28 mouse cellular contexts compared by ENCODE assay signal in genomic region chr7:115747541-115747940, GRCm38 (mm10).
DNase-seq lines count a peak whose midpoint lies in the region; ATAC-seq and TF ChIP-seq lines count a peak whose summit lies in the region.
"Had no signal": no experiment of that assay in that cellular context is flagged by ENCODE, and none has a peak within 500 bp of the region (broad histone marks: within the 10 kb centered on the region; RNA-seq: fewer than 3 reads in every experiment).

No protein-coding gene starts in this region.

- no peak overlapping the region for H3K4me3 ChIP-seq in limb, embryonic 13.5 days
- no peak overlapping the region for H3K4me3 ChIP-seq in limb, embryonic 10.5 days
- H3K4me3 ChIP-seq in embryonic facial prominence, embryonic 14.5 days (ENCODE audit: low read depth, low read length): no peak overlapping the region
- H3K4me3 ChIP-seq in liver, embryonic 12.5 days: no peak overlapping the region
- H3K4me3 ChIP-seq: embryonic facial prominence, embryonic 15.5 days; kidney, embryonic 15.5 days; left cerebral cortex, adult 2 months; limb, embryonic 15.5 days; myocyte; neural tube, embryonic 12.5 days had no signal

- WGBS in limb, embryonic 13.5 days: 67% methylated on average over 7 of the region's 7 CpGs
- WGBS in limb, embryonic 10.5 days: 78% methylated on average over 7 of the region's 7 CpGs
- WGBS in embryonic facial prominence, embryonic 14.5 days: 63% methylated on average over 7 of the region's 7 CpGs
- WGBS in liver, embryonic 12.5 days (ENCODE audit: insufficient replicate concordance): 86% methylated on average over 7 of the region's 7 CpGs

- TF ChIP-seq CTCF in brain, embryonic 14.5 days (IDR thresholded peaks at IDR 0.05; ENCODE audit: borderline replicate concordance, extremely low read depth, insufficient read depth, insufficient read length): no peak

- H3K27ac ChIP-seq in limb, embryonic 13.5 days: no peak overlapping the region
- H3K27ac ChIP-seq in limb, embryonic 10.5 days: no peak overlapping the region
- H3K27ac ChIP-seq in embryonic facial prominence, embryonic 14.5 days (replicated peaks; ENCODE audit: low read depth, low read length): no peak overlapping the region
- H3K27ac ChIP-seq in liver, embryonic 12.5 days: no peak overlapping the region
- H3K27ac ChIP-seq: embryonic facial prominence, embryonic 15.5 days; kidney, embryonic 15.5 days; left cerebral cortex, adult 2 months; limb, embryonic 15.5 days; liver, embryonic 14.5 days; neural tube, embryonic 12.5 days had no signal

- H3K27me3 ChIP-seq in limb, embryonic 13.5 days: no peaks in the 10 kb centered on the region
- H3K27me3 ChIP-seq in limb, embryonic 10.5 days (ENCODE audit: low read depth, poor library complexity, severe bottlenecking): no peaks in the 10 kb centered on the region
- no peaks in the 10 kb centered on the region for H3K27me3 ChIP-seq in embryonic facial prominence, embryonic 14.5 days (replicated peaks; ENCODE audit: control insufficient read depth, insufficient read depth, low read length)
- no peaks in the 10 kb centered on the region for H3K27me3 ChIP-seq in liver, embryonic 12.5 days (replicated peaks)
- H3K27me3 ChIP-seq: embryonic facial prominence, embryonic 15.5 days; kidney, embryonic 15.5 days; limb, embryonic 15.5 days; neural tube, embryonic 12.5 days had no signal

- H3K9me3 ChIP-seq in limb, embryonic 13.5 days: no peaks in the 10 kb centered on the region
- H3K9me3 ChIP-seq in limb, embryonic 10.5 days (replicated peaks): no peaks in the 10 kb centered on the region
- no peaks in the 10 kb centered on the region for H3K9me3 ChIP-seq in embryonic facial prominence, embryonic 14.5 days (ENCODE audit: control insufficient read depth, low read length)
- H3K9me3 ChIP-seq in liver, embryonic 12.5 days (replicated peaks): no peaks in the 10 kb centered on the region
- H3K9me3 ChIP-seq: embryonic facial prominence, embryonic 15.5 days; kidney, embryonic 15.5 days; limb, embryonic 15.5 days; neural tube, embryonic 12.5 days had no signal

- H3K4me1 ChIP-seq in limb, embryonic 13.5 days: peaks cover 29% of the 10 kb centered on the region
- peaks cover 32% of the 10 kb centered on the region for H3K4me1 ChIP-seq in limb, embryonic 10.5 days
- H3K4me1 ChIP-seq in embryonic facial prominence, embryonic 14.5 days (ENCODE audit: control insufficient read depth, insufficient read depth, low read length): peaks cover 23% of the 10 kb centered on the region
- 0 out of 2 replicates have a peak, but pooled peaks cover 3% of the 10 kb centered on the region for H3K4me1 ChIP-seq in liver, embryonic 12.5 days

- ATAC-seq in limb, embryonic 13.5 days (ENCODE audit: low FRiP score, low read depth): peak; percentile 40; the same call in 1 of the 2 replicates
- ATAC-seq in embryonic facial prominence, embryonic 14.5 days (ENCODE audit: low read depth): 0 out of 2 replicates have a peak, but pooled peaks have one; percentile 44
- ATAC-seq in liver, embryonic 12.5 days: no peak
- ATAC-seq: CD4-positive, CD25-positive, alpha-beta regulatory T cell, adult 4 months; forebrain, embryonic 16.5 days; hindbrain, embryonic 16.5 days had no signal

- H3K4me2 ChIP-seq in limb, embryonic 13.5 days (replicated peaks): no peak overlapping the region
- no peak overlapping the region for H3K4me2 ChIP-seq in embryonic facial prominence, embryonic 14.5 days (ENCODE audit: low read depth, low read length)
- H3K4me2 ChIP-seq in liver, embryonic 12.5 days: no peak overlapping the region
- H3K4me2 ChIP-seq: embryonic facial prominence, embryonic 15.5 days; kidney, embryonic 15.5 days; limb, embryonic 15.5 days; neural tube, embryonic 12.5 days had no signal

- DNase-seq in limb, embryonic 10.5 days (ENCODE audit: low spot score): no peak
- peak; percentile 54 for DNase-seq in brain, embryonic 14.5 days (ENCODE audit: low read depth)
- DNase-seq in embryonic facial prominence, embryonic 14.5 days (ENCODE audit: low spot score): peak; percentile 64
- peak; percentile 70 for DNase-seq in retina, postnatal 1 day
- DNase-seq in thymus, postnatal 4 days: no peak
- DNase-seq: adrenal gland, postnatal 25 days; cerebellum, adult 18-20 months; cerebellum, postnatal 10 days; gastrocnemius, postnatal 10 days; kidney, adult 18-20 months; kidney, postnatal 25 days; lung, adult 2 months; lung, postnatal 10 days; right cerebral cortex, postnatal 14 days; thymus, adult 18-20 months; thymus, postnatal 25 days had no signal

- H3K36me3 ChIP-seq in limb, embryonic 13.5 days: no peaks in the 10 kb centered on the region
- no peaks in the 10 kb centered on the region for H3K36me3 ChIP-seq in limb, embryonic 10.5 days
- no peaks in the 10 kb centered on the region for H3K36me3 ChIP-seq in embryonic facial prominence, embryonic 14.5 days (ENCODE audit: control insufficient read depth, insufficient read depth, low read length)
- H3K36me3 ChIP-seq in liver, embryonic 12.5 days: peaks cover 3% of the 10 kb centered on the region; the same call in 1 of the 2 replicates
- H3K36me3 ChIP-seq: embryonic facial prominence, embryonic 15.5 days; kidney, embryonic 15.5 days; limb, embryonic 15.5 days; neural tube, embryonic 12.5 days had no signal

- TF ChIP-seq POLR2A in brain, embryonic 14.5 days (IDR thresholded peaks at IDR 0.05; ENCODE audit: borderline replicate concordance, extremely low read depth, insufficient read depth, insufficient read length, poor library complexity, severe bottlenecking): no peak

- H3K9ac ChIP-seq in limb, embryonic 13.5 days: no peak overlapping the region
- no peak overlapping the region for H3K9ac ChIP-seq in embryonic facial prominence, embryonic 14.5 days (ENCODE audit: low read depth, low read length)
- no peak overlapping the region for H3K9ac ChIP-seq in liver, embryonic 12.5 days
- H3K9ac ChIP-seq: embryonic facial prominence, embryonic 15.5 days; kidney, embryonic 15.5 days; limb, embryonic 15.5 days; liver, embryonic 14.5 days; neural tube, embryonic 12.5 days had no signal

Comparison
In these comparisons a context has a peak if more than half of its experiments do, and no peak if none do; other contexts are left out.
1. DNase-seq: peak in brain, embryonic 14.5 days (single experiment), embryonic facial prominence, embryonic 14.5 days (single experiment) and retina, postnatal 1 day (single experiment); none in limb, embryonic 10.5 days (single experiment) and thymus, postnatal 4 days (single experiment).